Mouse (Mus musculus) liver, embryonic 16.5 days (tissue): ENCODE data around the gene Fgf9. TPM values are rescaled to one million over a fixed set of nuclear protein-coding genes. Genes with fewer than 3 reads are reported as not detected.

Experiments used
- ATAC-seq: fragments of 200-750 bp; cut with Nextera tagmentation; 2 replicates; pipeline ENCODE4 v1.8.0; 2017; ENCODE audit warnings: low read depth, mild to moderate bottlenecking, moderate number of reproducible peaks, moderate library complexity
- H3K27ac ChIP-seq: fragments of 300-500 bp; sonication (generic); 2 replicates; pipeline ENCODE4 v1.5.1; 2014; ENCODE audit warnings: mild to moderate bottlenecking, low read length
- H3K27me3 ChIP-seq: fragments of 300-500 bp; sonication (generic); 2 replicates; pipeline ENCODE4 v1.6.1; 2014; ENCODE audit warnings: low read depth, low read length, mixed read lengths; ENCODE audit not compliant: control insufficient read depth, insufficient read depth
- H3K36me3 ChIP-seq: fragments of 300-500 bp; sonication (generic); 2 replicates; pipeline ENCODE4 v1.6.1; 2014; ENCODE audit warnings: mild to moderate bottlenecking; ENCODE audit not compliant: control insufficient read depth, insufficient read depth
- H3K4me1 ChIP-seq: fragments of 300-500 bp; sonication (generic); 2 replicates; pipeline ENCODE4 v1.6.1; 2014; ENCODE audit warnings: low read depth, low read length, mixed read lengths; ENCODE audit not compliant: control insufficient read depth
- H3K4me2 ChIP-seq: fragments of 300-500 bp; sonication (generic); 2 replicates; pipeline ENCODE4 v1.6.1; 2014; ENCODE audit warnings: low read depth, low read length, mixed read lengths
- H3K4me3 ChIP-seq: fragments of 300-500 bp; sonication (generic); 2 replicates; pipeline ENCODE4 v1.5.1; 2014; ENCODE audit warnings: low read depth, mild to moderate bottlenecking, low read length
- H3K9ac ChIP-seq: fragments of 300-500 bp; sonication (generic); 2 replicates; pipeline ENCODE4 v1.6.1; 2014; ENCODE audit warnings: low read depth, low read length
- H3K9me3 ChIP-seq: fragments of 300-500 bp; sonication (generic); replicated peaks from 2 replicates; pipeline ENCODE4 v1.6.1; 2016; ENCODE audit warnings: low read length; ENCODE audit not compliant: control insufficient read depth
- WGBS: fragments of 180-500 bp; shearing (Covaris S2); extraction: QIAGEN DNeasy Blood & Tissue Kit; methylation state at CpG from one replicate; pipeline ENCODE4 v1.1.7; 2014; ENCODE audit not compliant: insufficient replicate concordance; 5-methylcytosine and 5-hydroxymethylcytosine counted together
- polyA plus RNA-seq: library from polyadenylated mRNA; unstranded; fragments of >200 nt; fragmentation: Nextera tagmentation; extraction: Ambion mirVana; gene quantifications from 2 replicates; pipeline ENCODE4 v1.2.1, GENCODE M21; 2015

Fgf9 gene
- polyA plus RNA-seq, 1 experiment from 2014 or later: 0.45 TPM

- Histone ChIP-seq H3K9ac (no peak overlapping the region), H3K4me3 (no peak overlapping the region), H3K27ac (no peak overlapping the region), H3K36me3 (no peaks in the 10 kb centered on the region), H3K27me3 (peaks cover 18% of the 10 kb centered on the region), H3K4me2 (no peak overlapping the region), H3K4me1 (no peaks in the 10 kb centered on the region), H3K9me3 (no peaks in the 10 kb centered on the region)
- ATAC-seq: no peak
- WGBS: 30% methylated on average over 1 of the region's 1 CpGs
Measured at GRCm38 (mm10) chr14:58081955-58082354, 11.6 kb downstream of the Fgf9 start.

- 76% methylated on average over 3 of the region's 3 CpGs for WGBS
- Histone ChIP-seq H3K4me2 (no peak overlapping the region), H3K9ac (no peak overlapping the region), H3K27ac (no peak overlapping the region), H3K27me3 (no peaks in the 10 kb centered on the region), H3K4me1 (no peaks in the 10 kb centered on the region), H3K4me3 (no peak overlapping the region), H3K36me3 (no peaks in the 10 kb centered on the region), H3K9me3 (no peaks in the 10 kb centered on the region)
- no peak for ATAC-seq
Measured at GRCm38 (mm10) chr14:58084240-58084639, 13.9 kb downstream of the Fgf9 start.

GRCm38 (mm10) chr14:58087326-58087725, 17.0 kb downstream of the Fgf9 start:
- 34% methylated on average over 4 of the region's 4 CpGs for WGBS

GRCm38 (mm10) chr14:58089486-58089885, 19.1 kb downstream of the Fgf9 start:
- no peak overlapping the region for H3K27ac ChIP-seq
- H3K36me3 ChIP-seq: no peaks in the 10 kb centered on the region
- no peak overlapping the region for H3K4me2 ChIP-seq
- WGBS: 56% methylated on average over 5 of the region's 5 CpGs
- H3K9me3 ChIP-seq: no peaks in the 10 kb centered on the region
- H3K27me3 ChIP-seq: no peaks in the 10 kb centered on the region
- H3K4me1 ChIP-seq: no peaks in the 10 kb centered on the region
- ATAC-seq: no peak
- H3K9ac ChIP-seq: no peak overlapping the region
- no peak overlapping the region for H3K4me3 ChIP-seq

More at GRCm38 (mm10) chr14:58087326-58087725, 17.0 kb downstream of the Fgf9 start:
- H3K4me2 ChIP-seq: no peak overlapping the region
- H3K27me3 ChIP-seq: no peaks in the 10 kb centered on the region
- H3K9ac ChIP-seq: no peak overlapping the region
- H3K36me3 ChIP-seq: no peaks in the 10 kb centered on the region
- H3K4me3 ChIP-seq: no peak overlapping the region
- no peak overlapping the region for H3K27ac ChIP-seq
- ATAC-seq: no peak
- no peaks in the 10 kb centered on the region for H3K9me3 ChIP-seq
- H3K4me1 ChIP-seq: no peaks in the 10 kb centered on the region

GRCm38 (mm10) chr14:58091321-58091720, 21.0 kb downstream of the Fgf9 start:
- H3K9ac ChIP-seq: no peak overlapping the region
- H3K36me3 ChIP-seq: no peaks in the 10 kb centered on the region
- H3K27me3 ChIP-seq: no peaks in the 10 kb centered on the region
- no peak overlapping the region for H3K4me3 ChIP-seq
- no peak overlapping the region for H3K4me2 ChIP-seq
- no peaks in the 10 kb centered on the region for H3K4me1 ChIP-seq
- H3K27ac ChIP-seq: no peak overlapping the region
- no peaks in the 10 kb centered on the region for H3K9me3 ChIP-seq
- no peak for ATAC-seq
- WGBS: 56% methylated on average over 10 of the region's 10 CpGs

GRCm38 (mm10) chr14:58099599-58099998, 29.3 kb downstream of the Fgf9 start:
- H3K9ac ChIP-seq: no peak overlapping the region
- no peak overlapping the region for H3K4me2 ChIP-seq
- no peak overlapping the region for H3K27ac ChIP-seq
- no peak for ATAC-seq
- no peak overlapping the region for H3K4me3 ChIP-seq
- no peaks in the 10 kb centered on the region for H3K27me3 ChIP-seq
- 70% methylated on average over 8 of the region's 8 CpGs for WGBS
- H3K9me3 ChIP-seq: no peaks in the 10 kb centered on the region
- H3K4me1 ChIP-seq: no peaks in the 10 kb centered on the region
- no peaks in the 10 kb centered on the region for H3K36me3 ChIP-seq

GRCm38 (mm10) chr14:58101298-58101697, 31.0 kb downstream of the Fgf9 start:
- no peak overlapping the region for H3K27ac ChIP-seq
- 33% methylated on average over 6 of the region's 6 CpGs for WGBS
- ATAC-seq: no peak
- no peaks in the 10 kb centered on the region for H3K4me1 ChIP-seq
- no peaks in the 10 kb centered on the region for H3K9me3 ChIP-seq
- no peak overlapping the region for H3K4me3 ChIP-seq
- no peak overlapping the region for H3K4me2 ChIP-seq
- H3K36me3 ChIP-seq: no peaks in the 10 kb centered on the region
- no peak overlapping the region for H3K9ac ChIP-seq
- H3K27me3 ChIP-seq: no peaks in the 10 kb centered on the region

- 49% methylated on average over 8 of the region's 8 CpGs for WGBS
- Histone ChIP-seq H3K4me2 (no peak overlapping the region), H3K27me3 (no peaks in the 10 kb centered on the region), H3K36me3 (no peaks in the 10 kb centered on the region), H3K9me3 (no peaks in the 10 kb centered on the region), H3K4me3 (no peak overlapping the region), H3K4me1 (no peaks in the 10 kb centered on the region), H3K27ac (no peak overlapping the region), H3K9ac (no peak overlapping the region)
- ATAC-seq: no peak
Measured at GRCm38 (mm10) chr14:58104266-58104665, 33.9 kb downstream of the Fgf9 start.

GRCm38 (mm10) chr14:58105596-58105995, 35.2 kb downstream of the Fgf9 start:
- Histone ChIP-seq H3K9me3 (no peaks in the 10 kb centered on the region), H3K4me1 (no peaks in the 10 kb centered on the region), H3K36me3 (no peaks in the 10 kb centered on the region), H3K4me3 (no peak overlapping the region), H3K27ac (no peak overlapping the region), H3K4me2 (no peak overlapping the region), H3K9ac (no peak overlapping the region), H3K27me3 (no peaks in the 10 kb centered on the region)
- no peak for ATAC-seq
- 66% methylated on average over 5 of the region's 5 CpGs for WGBS
